Comparison of ENCODE assay signal across 16 mouse cellular contexts in genomic region chr12:53027308-53027707, GRCm38 (mm10).
"Had no signal": no experiment of that assay in that cellular context is flagged by ENCODE, and none has a peak within 500 bp of the region (broad histone marks: within the 10 kb centered on the region; RNA-seq: fewer than 3 reads in every experiment).

No protein-coding gene starts in this region.

- H3K27me3 ChIP-seq: limb, embryonic 15.5 days; liver, embryonic 12.5 days; neural tube, embryonic 12.5 days had no signal

- H3K4me2 ChIP-seq: limb, embryonic 15.5 days; liver, embryonic 12.5 days; lung, embryonic 14.5 days; neural tube, embryonic 12.5 days had no signal

- DNase-seq: kidney, adult 11 months; kidney, adult 9 months; kidney, postnatal 36 days; layer of hippocampus, adult 9-11 months; layer of hippocampus, postnatal 36 days; lung, embryonic 14.5 days; lung, postnatal 10 days; lung, postnatal 4 days; midbrain, embryonic 14.5 days; thymus, postnatal 36 days had no signal

- H3K4me3 ChIP-seq: limb, embryonic 15.5 days; liver, embryonic 12.5 days; midbrain, embryonic 10.5 days; neural tube, embryonic 12.5 days had no signal

- H3K9ac ChIP-seq: limb, embryonic 15.5 days; liver, embryonic 12.5 days; lung, embryonic 14.5 days; neural tube, embryonic 12.5 days had no signal

- ATAC-seq: liver, embryonic 12.5 days had no signal

- H3K4me1 ChIP-seq: limb, embryonic 15.5 days; liver, embryonic 12.5 days had no signal

- H3K36me3 ChIP-seq: limb, embryonic 15.5 days; liver, embryonic 12.5 days; midbrain, embryonic 10.5 days; neural tube, embryonic 12.5 days had no signal

- H3K9me3 ChIP-seq: limb, embryonic 15.5 days; liver, embryonic 12.5 days; midbrain, embryonic 10.5 days; neural tube, embryonic 12.5 days had no signal

- H3K27ac ChIP-seq: kidney, postnatal 0 days; limb, embryonic 15.5 days; liver, embryonic 12.5 days; midbrain, embryonic 10.5 days; neural tube, embryonic 12.5 days; stomach, postnatal 0 days had no signal
